Mouse (Mus musculus): ENCODE measurements around the gene Haus5. TPM values are rescaled to one million over a fixed set of nuclear protein-coding genes. Genes with fewer than 3 reads are reported as not detected.

Gene Haus5
- polyA plus RNA-seq, 1 experiment from 2014 or later, result 23.9 TPM

Other genes starting within 250 kb of the Haus5 start
- gene Hcst, start 245.1 kb downstream of the Haus5 start, polyA plus RNA-seq (2014; fragmentation: Nextera tagmentation; extraction: Ambion mirVana), result 1.1 TPM in 1 of 2 replicates, not detected in the other
- 2.5 and 3.1 TPM in 2 replicates for gene Nfkbid, start 243.3 kb downstream of the Haus5 start, polyA plus RNA-seq (2014; fragmentation: Nextera tagmentation; extraction: Ambion mirVana)
- 641 and 675 TPM in 2 replicates for gene Aplp1, start 219.5 kb downstream of the Haus5 start, polyA plus RNA-seq (2014; fragmentation: Nextera tagmentation; extraction: Ambion mirVana)
- 0.27 and 0.89 TPM in 2 replicates for gene Kirrel2, start 207.3 kb downstream of the Haus5 start, polyA plus RNA-seq (2014; fragmentation: Nextera tagmentation; extraction: Ambion mirVana)
- gene Nphs1, start 206.7 kb downstream of the Haus5 start, polyA plus RNA-seq (2014; fragmentation: Nextera tagmentation; extraction: Ambion mirVana), result 0.30 TPM in 1 of 2 replicates, not detected in the other
- not detected in 2 replicates for gene Prodh2, start 171.4 kb downstream of the Haus5 start, polyA plus RNA-seq (2014; fragmentation: Nextera tagmentation; extraction: Ambion mirVana)
- gene Arhgap33, start 129.9 kb downstream of the Haus5 start, polyA plus RNA-seq (2014; fragmentation: Nextera tagmentation; extraction: Ambion mirVana), result 110 and 111 TPM in 2 replicates
- 7.0 and 8.4 TPM in 2 replicates for gene Hspb6, start 112.8 kb downstream of the Haus5 start, polyA plus RNA-seq (2014; fragmentation: Nextera tagmentation; extraction: Ambion mirVana)
- 9.3 and 11.1 TPM in 2 replicates for gene Proser3, start 112.7 kb downstream of the Haus5 start, polyA plus RNA-seq (2014; fragmentation: Nextera tagmentation; extraction: Ambion mirVana)
- gene Lin37, start 105.2 kb downstream of the Haus5 start, polyA plus RNA-seq (2014; fragmentation: Nextera tagmentation; extraction: Ambion mirVana), result 55.4 and 57.4 TPM in 2 replicates
- gene U2af1l4, start 101.7 kb downstream of the Haus5 start, polyA plus RNA-seq (2014; fragmentation: Nextera tagmentation; extraction: Ambion mirVana), result 99.4 and 99.6 TPM in 2 replicates
- 8.1 and 9.4 TPM in 2 replicates for gene Gm49396, start 101.7 kb downstream of the Haus5 start, polyA plus RNA-seq (2014; fragmentation: Nextera tagmentation; extraction: Ambion mirVana)
- 111 and 126 TPM in 2 replicates for gene Psenen, start 101.4 kb downstream of the Haus5 start, polyA plus RNA-seq (2014; fragmentation: Nextera tagmentation; extraction: Ambion mirVana)
- gene Igflr1, start 99.6 kb downstream of the Haus5 start, polyA plus RNA-seq (2014; fragmentation: Nextera tagmentation; extraction: Ambion mirVana), result 2.8 and 3.7 TPM in 2 replicates
- gene Kmt2b, start 76.3 kb downstream of the Haus5 start, polyA plus RNA-seq (2014; fragmentation: Nextera tagmentation; extraction: Ambion mirVana), result 13.6 and 14.6 TPM in 2 replicates
- 0.30 and 0.35 TPM in 2 replicates for gene Zbtb32, start 66.1 kb downstream of the Haus5 start, polyA plus RNA-seq (2014; fragmentation: Nextera tagmentation; extraction: Ambion mirVana)
- gene Upk1a, start 52.1 kb downstream of the Haus5 start, polyA plus RNA-seq (2014; fragmentation: Nextera tagmentation; extraction: Ambion mirVana), result 0.43 and 0.62 TPM in 2 replicates
- gene Cox6b1, start 38.8 kb downstream of the Haus5 start, polyA plus RNA-seq (2014; fragmentation: Nextera tagmentation; extraction: Ambion mirVana), result 1,118 and 1,342 TPM in 2 replicates
- gene Etv2, start 29.1 kb downstream of the Haus5 start, polyA plus RNA-seq (2014; fragmentation: Nextera tagmentation; extraction: Ambion mirVana), result not detected in 2 replicates
- 98.3 and 110 TPM in 2 replicates for gene Rbm42, start 14.7 kb downstream of the Haus5 start, polyA plus RNA-seq (2014; fragmentation: Nextera tagmentation; extraction: Ambion mirVana)
- gene Pmis2, start 6.6 kb upstream of the Haus5 start, polyA plus RNA-seq (2014; fragmentation: Nextera tagmentation; extraction: Ambion mirVana), result not detected in 2 replicates
- gene 2200002J24Rik, start 33.9 kb upstream of the Haus5 start, polyA plus RNA-seq (2014; fragmentation: Nextera tagmentation; extraction: Ambion mirVana), result not detected in 2 replicates
- gene Atp4a, start 47.2 kb upstream of the Haus5 start, polyA plus RNA-seq (2014; fragmentation: Nextera tagmentation; extraction: Ambion mirVana), result 1.9 and 2.9 TPM in 2 replicates
- 286 and 323 TPM in 2 replicates for gene Tmem147, start 64.5 kb upstream of the Haus5 start, polyA plus RNA-seq (2014; fragmentation: Nextera tagmentation; extraction: Ambion mirVana)
- 0.90 and 1.2 TPM in 2 replicates for gene Gapdhs, start 78.7 kb upstream of the Haus5 start, polyA plus RNA-seq (2014; fragmentation: Nextera tagmentation; extraction: Ambion mirVana)
- gene Sbsn, start 86.5 kb upstream of the Haus5 start, polyA plus RNA-seq (2014; fragmentation: Nextera tagmentation; extraction: Ambion mirVana), result 1.7 and 2.0 TPM in 2 replicates
- 0.73 and 2.3 TPM in 2 replicates for gene Dmkn, start 98.8 kb upstream of the Haus5 start, polyA plus RNA-seq (2014; fragmentation: Nextera tagmentation; extraction: Ambion mirVana)
- 0.88 TPM in 1 of 2 replicates, not detected in the other for gene Krtdap, start 122.9 kb upstream of the Haus5 start, polyA plus RNA-seq (2014; fragmentation: Nextera tagmentation; extraction: Ambion mirVana)
- 0.24 and 0.35 TPM in 2 replicates for gene Ffar2, start 158.8 kb upstream of the Haus5 start, polyA plus RNA-seq (2014; fragmentation: Nextera tagmentation; extraction: Ambion mirVana)
- gene Ffar3, start 191.2 kb upstream of the Haus5 start, polyA plus RNA-seq (2014; fragmentation: Nextera tagmentation; extraction: Ambion mirVana), result not detected in 2 replicates
- not detected in 2 replicates for gene Ffar1, start 196.6 kb upstream of the Haus5 start, polyA plus RNA-seq (2014; fragmentation: Nextera tagmentation; extraction: Ambion mirVana)
- not detected in 2 replicates for gene Cd22, start 215.3 kb upstream of the Haus5 start, polyA plus RNA-seq (2014; fragmentation: Nextera tagmentation; extraction: Ambion mirVana)
- 2.4 and 2.5 TPM in 2 replicates for gene Mag, start 249.9 kb upstream of the Haus5 start, polyA plus RNA-seq (2014; fragmentation: Nextera tagmentation; extraction: Ambion mirVana)